Mouse (Mus musculus): ENCODE measurements at regions not wholly inside any gene's neighbourhood (a gene's known extent, or its start where the extent isn't known, plus 50 kb on each side); places are given as distances from the start of the nearest gene placed in this dataset.

- TF ChIP-seq MYOD1 (IDR thresholded peaks at IDR 0.05; ENCODE audit: control insufficient read depth, insufficient read length, low read depth) (no peak), CEBPB (IDR thresholded peaks at IDR 0.05; ENCODE audit: low read depth) (no peak), FOSL1 (IDR thresholded peaks at IDR 0.05; ENCODE audit: insufficient read depth, low read length, poor library complexity, severe bottlenecking) (no peak), CTCF (IDR thresholded peaks at IDR 0.05; ENCODE audit: control insufficient read depth, insufficient read depth, insufficient read length) (no peak), USF1 (IDR thresholded peaks at IDR 0.05; ENCODE audit: low read depth) (no peak), MAX (IDR thresholded peaks at IDR 0.05) (no peak), MYOG (IDR thresholded peaks at IDR 0.05; ENCODE audit: control insufficient read depth, extremely low read depth, insufficient read length) (no peak)
These were observed 544.7 kb downstream of the Tmem182 start for GRCm38 (mm10) chr1:41349798-41350758.

Measured in C2C12 (cell line).